Mouse (Mus musculus): Measurements from ENCODE around the gene Gm973. TPM values are rescaled to one million over a fixed set of nuclear protein-coding genes. Genes with fewer than 3 reads are reported as not detected.
"Not testable (repeated sequence)": the region's sequence is repeated elsewhere in the genome, so short reads cannot be mapped to it uniquely, and the experiment has no call there.

Gene Gm973
- polyA plus RNA-seq, 2 experiments from 2014 or later: not detected

DNA sequence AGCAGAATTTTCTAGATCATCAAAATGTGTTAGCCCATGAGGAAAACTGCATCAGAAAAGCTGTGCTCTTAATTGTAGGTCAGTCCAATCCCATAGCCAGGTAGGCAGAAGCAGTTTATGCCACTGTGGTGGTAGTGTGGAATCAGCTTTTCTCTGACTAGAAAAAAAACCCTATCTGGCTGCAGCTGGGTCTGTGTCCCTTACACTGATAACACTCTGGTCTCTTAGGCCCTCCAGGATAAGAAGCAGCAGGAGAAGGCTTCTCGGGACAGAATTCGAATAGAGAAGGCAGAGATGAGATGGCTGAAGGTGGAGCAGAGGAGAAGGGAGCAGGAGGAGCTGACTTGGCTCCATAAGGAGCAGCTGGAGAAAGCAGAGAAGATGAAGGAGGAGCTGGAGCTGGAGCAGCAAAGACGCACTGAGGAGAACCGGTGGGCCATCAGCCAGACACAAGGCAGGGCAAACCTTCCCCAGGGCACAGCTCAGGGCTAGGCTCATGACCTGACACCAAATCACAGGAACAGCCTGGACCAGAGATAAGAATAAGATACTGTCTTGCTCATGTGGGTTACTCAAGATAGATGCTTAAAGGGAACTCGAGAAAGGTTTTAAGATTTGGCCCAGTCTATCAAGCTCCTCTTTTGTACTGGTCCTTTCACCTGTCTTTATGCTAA, 116.1 kb downstream of the Gm973 start:
- ATAC-seq: no peak

DNA sequence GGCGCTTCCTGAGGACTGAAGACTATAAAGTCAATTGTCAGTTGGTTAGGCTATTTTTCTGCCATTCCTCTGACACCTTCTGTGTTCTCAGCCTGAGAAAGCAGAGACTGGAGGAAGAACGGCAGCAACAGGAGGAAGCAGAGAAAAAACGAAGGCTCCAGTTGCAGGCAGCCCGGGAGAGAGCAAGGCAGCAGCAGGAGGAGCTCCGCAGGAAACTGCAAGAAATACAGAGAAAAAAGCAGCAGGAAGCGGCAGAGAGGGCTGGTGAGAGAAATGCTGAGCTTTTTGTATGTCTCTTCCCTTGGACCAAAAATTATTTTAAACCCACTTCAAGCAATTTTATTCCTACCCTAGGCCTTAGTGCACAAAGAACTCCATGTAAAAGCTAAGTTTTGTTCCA, 117.0 kb downstream of the Gm973 start:
- ATAC-seq: no peak

DNA sequence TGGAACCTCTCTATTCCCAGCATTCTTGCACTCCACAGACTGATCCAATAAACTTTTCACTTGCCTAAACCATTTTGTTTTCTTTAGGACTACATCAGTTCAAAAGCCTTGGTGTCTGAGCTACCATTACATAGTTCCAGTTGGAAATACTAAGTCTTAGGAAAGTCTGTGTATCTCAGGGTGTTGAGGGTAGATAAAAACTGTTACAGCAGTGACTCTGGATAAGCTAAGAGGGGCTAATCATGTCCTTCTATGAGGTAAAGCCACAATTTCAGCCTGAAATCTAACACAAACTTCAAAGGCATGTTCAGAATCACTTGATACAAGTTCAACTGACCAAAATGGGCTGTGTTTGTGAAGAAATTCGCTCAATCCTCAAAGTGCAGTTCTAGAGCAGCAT, 120.3 kb downstream of the Gm973 start:
- ATAC-seq: no peak

DNA sequence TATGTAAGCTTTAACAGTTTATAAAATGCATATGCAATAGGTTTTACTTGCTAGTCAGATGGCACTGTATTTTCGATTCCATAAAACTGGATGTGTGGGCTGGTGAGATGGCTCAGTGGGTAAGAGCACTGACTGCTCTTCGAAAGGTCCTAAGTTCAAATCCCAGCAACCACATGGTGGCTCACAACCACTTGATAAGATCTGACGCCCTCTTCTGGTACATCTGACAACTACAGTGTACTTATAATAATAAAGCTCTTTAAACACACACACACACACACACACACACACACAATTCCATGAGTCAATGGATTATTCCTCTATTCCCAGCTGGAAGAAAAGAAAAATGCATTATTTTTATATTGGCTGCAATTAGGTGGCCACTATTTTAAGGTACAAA, 122.3 kb downstream of the Gm973 start:
- ATAC-seq: no peak

DNA sequence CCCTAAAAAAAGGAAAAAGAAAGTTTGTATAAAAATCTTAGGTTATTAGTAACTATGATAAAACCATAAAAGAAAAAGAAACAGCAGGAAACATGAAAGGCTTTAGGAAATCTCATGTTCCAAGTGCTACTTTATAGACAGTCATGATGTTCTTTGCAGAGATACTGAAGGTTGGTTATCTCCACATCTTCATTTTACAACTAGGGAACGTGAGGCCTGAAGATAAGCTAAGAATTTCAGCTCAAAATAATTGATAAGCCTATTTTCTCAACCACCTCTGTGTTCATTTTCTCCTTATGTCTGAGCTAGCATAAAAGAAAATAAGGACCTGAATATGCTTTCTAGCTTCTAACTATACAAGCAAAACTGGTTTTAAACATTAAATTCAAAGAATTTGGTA, 126.4 kb downstream of the Gm973 start:
- ATAC-seq: no peak

DNA sequence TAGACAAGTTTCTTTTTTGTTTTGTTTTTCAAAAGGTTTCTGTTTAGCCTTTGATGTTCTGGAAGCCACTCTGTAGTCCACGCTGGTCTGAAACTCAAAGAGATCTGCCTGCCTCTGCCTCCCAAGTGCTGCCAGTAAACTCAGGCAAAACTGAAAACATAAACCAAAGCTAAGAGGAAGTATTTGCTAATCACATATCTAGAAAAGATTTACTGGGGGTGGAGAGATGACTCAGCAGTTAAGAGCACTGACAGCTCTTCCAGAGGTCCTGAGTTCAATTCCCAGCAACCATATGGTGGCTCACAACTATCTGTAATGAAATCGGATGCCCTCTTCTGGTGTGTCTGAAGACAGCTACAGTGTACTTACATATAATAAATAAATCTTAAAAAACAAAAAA, 130.4 kb downstream of the Gm973 start:
- not testable (repeated sequence) for ATAC-seq

DNA sequence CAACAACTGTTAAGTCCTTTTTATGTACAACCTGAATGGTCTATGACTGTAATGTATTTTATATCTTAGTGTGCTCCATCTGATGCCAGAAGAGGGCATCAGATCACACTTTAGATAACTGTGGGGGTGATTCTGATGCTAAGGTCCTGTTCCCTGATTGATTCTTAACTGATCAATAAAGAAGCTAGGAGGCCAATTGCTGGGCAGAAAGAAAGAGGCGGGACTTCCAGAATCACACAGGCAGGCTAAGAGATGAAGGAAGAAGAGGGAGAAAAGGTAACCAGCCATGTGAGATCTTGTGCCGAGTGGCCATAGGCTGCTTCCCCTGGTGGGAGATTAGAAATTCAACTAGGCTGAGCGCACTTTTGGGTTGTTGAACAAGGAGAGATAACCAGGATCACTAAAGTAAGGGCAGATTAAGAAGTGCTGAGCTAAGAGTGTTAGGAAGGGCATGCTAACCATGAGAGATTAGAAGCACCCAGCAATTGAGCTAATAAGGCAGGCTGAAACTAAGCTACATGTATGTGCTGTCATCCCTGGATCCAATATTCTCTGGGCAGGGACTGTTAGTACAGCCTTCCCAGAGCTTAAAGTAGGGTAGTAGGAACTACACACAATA, 135.2 kb downstream of the Gm973 start:
- ATAC-seq: no peak

DNA sequence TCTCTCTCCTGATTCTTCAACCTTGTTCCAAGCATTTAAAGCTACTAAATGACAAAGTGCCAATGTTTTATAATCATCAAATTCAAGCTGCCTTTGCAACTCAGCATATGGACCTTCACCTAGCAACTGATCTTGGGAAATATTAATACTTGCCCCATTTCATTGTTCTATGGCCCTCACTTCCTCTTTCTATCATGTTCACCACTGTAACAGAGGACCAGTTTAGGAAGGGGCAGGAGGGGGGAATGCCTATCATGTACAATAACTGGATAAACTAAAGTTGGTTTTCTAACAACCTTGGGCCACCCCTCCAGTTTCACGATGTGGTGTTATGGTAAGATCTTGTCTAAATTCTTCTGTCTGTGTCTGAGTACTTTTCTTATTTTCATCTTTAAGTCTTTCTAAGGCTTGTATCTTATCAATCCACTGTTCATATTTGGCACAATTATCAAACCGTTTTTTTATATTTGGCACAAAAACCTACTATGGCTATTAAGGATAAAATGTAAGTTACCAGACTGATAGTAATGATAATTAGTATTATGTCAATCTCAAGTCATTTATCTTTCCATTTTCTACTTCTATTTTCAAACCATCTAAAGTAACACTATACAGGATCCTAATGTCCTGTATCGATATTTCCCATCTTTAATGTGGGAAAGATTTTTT, 137.3 kb downstream of the Gm973 start:
- no peak for ATAC-seq

DNA sequence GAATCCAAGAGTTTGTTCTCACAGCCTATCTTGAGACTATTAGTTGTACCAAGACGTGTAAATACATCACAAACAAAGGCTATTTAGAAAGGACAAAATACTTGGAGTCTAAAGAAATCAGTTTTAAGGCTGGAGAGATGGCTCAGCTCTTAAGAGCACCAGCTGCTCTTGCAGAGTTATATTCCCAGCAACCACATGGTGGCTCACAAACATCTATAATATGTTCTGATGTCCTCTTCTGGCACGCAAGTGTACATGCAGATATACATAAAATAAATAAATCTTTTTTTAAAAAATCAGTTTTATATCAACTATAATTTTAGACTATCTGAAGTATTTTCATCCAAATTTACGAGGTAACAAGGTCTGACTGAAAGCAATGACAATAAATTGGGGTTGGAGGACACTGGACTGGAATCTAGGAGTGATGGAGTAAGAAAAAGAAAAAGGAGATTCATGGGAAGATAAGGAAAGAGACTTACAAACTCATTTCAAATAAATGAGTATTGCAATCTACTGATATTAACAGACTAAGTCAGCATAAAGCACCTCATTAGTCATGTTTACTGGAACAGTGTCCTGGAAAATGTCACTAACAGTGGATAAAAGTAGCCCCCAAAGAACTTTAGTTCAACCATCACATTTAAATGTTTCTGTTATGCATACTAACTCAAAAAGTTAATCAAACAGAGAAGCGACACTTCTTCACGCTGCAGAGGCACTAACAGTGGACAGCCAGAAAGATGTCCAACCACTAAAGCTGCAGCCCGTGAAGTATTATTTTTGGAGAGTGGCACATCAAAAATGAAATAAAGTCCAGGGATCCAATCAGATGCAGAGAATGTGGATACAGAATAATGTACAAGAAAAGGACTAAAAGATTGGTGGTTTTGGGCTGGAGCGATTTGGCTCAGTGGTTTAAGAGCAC, 140.4 kb downstream of the Gm973 start:
- ATAC-seq: no peak

DNA sequence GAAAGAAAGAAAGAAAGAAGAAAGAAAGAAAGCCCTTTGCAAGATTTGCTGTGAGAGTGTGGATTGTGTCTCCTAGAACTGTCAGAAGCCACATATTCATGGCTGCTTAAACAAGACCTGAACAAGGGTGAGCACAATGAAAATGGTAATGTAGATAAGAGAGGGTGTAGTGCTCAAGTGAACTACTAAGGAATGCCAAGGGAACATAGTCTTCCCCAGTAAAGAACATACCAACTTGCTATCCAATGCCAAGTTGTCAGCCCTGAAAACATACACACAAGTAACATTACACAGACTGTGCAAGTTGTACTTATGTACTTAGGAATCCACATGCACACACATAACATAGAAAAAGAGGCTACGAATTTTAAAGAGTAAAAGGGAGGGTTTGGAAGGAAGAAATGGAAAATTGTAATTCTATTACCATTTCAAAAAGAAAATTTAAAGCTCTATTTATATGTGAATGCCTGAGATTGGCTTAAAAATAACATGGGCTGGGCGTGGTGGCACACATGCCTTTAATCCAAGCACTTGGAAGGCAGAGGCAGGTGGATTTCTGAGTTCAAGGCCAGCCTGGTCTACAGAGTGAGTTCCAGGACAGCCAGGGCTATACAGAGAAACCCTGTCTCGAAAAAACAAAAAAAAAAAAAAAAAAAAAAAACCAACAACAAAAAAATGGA, 147.5 kb downstream of the Gm973 start:
- no peak for ATAC-seq

DNA sequence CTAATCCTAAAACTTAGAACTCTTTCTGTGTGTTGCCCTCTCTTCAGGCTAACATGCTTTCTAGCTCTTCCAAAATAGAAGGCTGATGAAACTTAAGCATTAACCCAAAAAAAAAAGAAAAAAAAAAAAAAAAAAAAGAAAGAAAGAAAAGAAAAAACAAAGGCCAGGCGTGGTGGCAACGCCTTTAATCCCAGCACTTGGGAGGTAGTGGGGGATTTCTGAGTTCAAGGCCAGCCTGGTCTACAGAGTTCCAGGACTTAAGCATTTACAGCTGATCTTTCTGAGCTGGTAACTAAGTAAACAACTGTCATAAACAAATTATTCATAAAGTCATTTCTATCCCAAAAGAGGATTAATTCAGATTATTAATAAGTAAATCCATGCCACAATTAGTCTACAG, 152.8 kb downstream of the Gm973 start:
- ATAC-seq: no peak

DNA sequence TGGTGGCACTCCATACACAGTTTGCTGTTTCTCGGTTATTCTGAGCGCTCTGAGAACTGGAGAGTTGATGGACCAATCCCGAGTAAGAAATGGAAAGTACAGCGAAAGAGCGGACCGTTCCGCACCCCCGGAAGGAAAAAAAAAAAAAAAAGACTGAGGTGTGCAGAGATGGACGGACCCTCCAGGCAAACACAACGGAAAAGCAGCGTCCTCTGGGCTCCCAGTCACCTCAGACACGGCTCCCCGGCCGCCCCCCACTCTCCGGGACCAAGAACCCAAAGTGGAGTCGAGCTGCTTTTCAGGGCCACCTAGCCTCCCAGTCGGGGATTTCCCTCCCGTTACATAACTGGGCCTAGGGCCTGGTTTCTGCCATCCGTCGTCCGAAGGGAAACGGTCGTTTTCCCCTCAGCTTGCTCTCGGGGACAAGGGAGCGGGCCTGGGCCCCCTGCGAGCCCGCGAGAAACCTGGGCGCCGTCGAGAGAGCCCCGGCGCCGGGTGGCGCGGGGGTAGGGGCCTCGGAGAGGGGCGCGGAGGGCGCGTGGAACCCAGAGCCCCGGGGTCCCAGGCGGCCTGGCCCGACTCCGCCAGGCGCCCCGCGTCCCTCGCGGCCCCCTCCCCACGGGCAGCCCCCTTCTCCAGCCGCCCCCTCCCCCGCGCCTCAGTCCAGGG, 154.0 kb downstream of the Gm973 start:
- peak; percentile 29 for ATAC-seq

DNA sequence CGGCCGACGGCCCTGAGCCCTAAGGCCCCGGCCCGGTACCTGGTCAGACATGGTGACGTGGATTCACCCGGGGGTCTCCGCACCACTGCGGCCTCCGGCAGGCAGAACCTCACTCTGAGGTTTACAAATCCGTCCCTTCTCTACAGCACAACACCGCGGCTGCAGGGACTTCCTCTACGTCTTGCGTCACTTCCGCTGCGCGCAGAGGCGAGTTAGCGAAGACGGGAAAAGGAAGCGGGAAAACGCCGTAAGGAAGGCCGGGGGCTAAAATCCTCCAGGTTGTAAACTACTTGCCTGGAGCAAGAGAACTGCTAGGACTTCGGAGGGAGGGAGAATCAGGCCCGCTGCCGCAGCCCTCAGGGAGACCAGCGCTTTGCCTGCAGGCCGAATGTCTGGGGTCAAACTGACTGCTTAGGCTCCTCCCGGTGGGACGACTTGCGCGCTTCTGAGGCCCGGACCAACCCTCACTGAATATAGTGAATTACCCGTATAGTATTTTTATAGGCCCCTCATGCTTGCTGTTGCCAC, 154.6 kb downstream of the Gm973 start, which contains the start of gene Sumo1:
Gene Sumo1, minus strand, starts transcription at position 194 of the 528 bp plus-strand sequence.
- peak; percentile 87 for ATAC-seq

DNA sequence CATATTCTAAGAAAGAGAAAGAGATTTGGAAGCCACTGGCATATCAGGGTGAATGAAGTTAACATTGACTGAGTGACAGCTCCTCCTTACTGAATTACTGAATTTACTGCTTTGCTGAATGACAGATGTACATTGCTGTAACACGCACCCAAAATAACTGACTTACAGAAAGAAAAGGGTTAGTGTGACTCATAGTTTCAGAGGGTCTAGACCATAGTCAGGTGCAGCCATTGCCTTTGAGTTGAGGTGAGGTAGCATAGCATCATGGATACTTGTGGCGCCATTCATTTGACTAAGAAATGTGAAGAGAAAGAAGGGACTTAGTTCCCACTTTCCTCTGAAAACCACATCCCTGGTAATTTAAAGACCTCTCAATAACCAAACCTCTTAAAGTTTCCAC, 157.6 kb downstream of the Gm973 start:
- ATAC-seq: no peak

DNA sequence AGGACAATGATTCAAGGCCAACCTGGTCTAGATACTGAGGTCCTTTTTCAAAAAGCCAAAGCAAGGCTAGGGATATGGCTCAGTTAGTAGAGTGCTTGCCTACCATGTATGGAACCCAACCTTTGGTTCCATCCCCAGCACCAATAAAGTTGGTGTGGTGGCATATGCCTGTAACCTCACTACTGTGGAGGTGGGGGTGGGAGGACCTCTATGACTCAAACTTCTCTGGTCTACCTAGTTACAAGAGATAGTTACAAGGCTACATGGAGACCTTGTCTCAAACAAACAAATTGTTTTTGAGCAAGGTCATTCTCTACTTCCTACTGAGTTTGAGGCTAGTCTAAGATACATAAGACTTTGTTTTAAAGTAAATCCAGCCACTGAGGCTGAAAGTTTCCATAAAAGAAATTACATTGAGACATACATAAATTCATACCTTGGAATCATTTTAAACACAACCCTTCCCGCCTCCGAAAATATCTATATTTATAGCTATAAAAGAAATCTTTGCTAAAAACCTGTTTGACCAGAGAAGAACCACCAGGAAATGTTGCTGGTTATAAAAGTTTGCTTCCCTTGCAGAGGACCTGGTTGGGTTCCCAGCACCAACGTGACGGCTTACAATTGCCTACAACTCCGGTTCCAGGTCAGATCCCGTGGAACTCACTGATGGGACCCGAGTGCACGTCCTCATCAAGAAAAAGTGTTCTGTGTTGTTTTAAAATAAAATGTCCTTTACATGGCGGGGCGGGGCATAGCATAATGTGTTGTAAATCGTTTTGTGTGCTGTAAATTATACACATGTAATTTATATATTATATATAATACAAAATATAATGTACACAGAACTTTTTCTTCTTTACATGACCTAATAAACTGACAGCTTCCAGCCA, 168.1 kb downstream of the Gm973 start:
- peak; percentile 8 for ATAC-seq

DNA sequence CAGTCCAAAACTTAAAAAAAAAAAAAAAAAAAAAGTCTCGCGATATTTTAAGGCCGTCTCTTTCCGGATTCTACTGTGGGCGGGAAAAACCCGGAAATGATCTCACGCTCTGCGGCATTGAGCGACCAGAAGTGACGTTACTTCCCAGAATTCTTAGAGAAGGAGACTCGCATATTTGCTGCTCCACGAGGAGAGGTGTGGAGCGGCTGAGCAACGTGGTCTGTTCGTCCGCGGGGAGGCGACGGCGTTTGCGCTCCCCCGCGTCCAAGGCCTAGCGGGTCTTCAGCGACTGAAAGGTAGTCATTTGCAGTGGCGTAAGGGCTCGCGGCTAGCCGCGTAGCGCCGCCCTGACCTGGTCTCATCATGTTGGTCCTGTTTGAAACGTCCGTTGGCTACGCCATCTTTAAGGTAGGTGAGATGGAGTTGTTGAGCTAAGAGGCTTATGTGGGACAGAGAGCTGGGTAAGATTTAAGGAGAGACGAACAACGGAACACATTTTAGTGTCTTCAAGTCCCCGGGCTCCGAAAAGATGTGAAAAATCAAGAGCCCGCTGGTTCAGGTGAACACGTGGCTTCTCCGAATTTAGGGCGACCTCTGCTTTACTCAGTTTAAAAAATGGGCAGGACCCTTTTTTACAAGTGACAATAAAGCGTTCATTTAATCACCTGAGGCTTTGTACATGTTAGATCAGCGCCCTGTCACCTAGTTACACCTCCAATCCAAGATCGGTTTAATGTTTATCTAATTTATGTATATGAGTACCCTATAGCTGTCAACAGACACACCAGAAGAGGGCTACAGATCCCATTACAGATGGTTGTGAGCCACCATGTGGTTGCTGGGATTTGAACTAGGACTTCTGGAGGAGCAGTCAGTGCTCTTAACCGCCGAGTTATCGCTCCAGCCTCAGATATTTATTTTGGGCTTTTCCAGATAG, 169.0 kb downstream of the Gm973 start, which contains the start of gene Nop58:
Gene Nop58, plus strand, starts transcription at position 153 of the 937 bp plus-strand sequence.
- peak; percentile 99 for ATAC-seq
